Mouse (Mus musculus) limb, embryonic 10.5 days (tissue): ENCODE measurements around the gene Fam172a. TPM values are rescaled to one million over a fixed set of nuclear protein-coding genes. Genes with fewer than 3 reads are reported as not detected.

Source experiments
- DNase-seq: peaks from one replicate; pipeline ENCODE4 v3.0.0-alpha.2; 2017; ENCODE audit warnings: low spot score
- H3K27ac ChIP-seq: fragments of 300-500 bp; sonication (generic); 2 replicates; pipeline ENCODE4 v1.5.1; 2016; ENCODE audit warnings: mild to moderate bottlenecking
- H3K27me3 ChIP-seq: fragments of 300-500 bp; sonication (generic); 2 replicates; pipeline ENCODE4 v1.6.1; 2016; ENCODE audit warnings: low read depth, mild to moderate bottlenecking; ENCODE audit not compliant: poor library complexity, severe bottlenecking
- H3K36me3 ChIP-seq: fragments of 300-500 bp; sonication (generic); 2 replicates; pipeline ENCODE4 v1.6.1; 2016; ENCODE audit warnings: mild to moderate bottlenecking, moderate library complexity
- H3K4me1 ChIP-seq: fragments of 300-500 bp; sonication (generic); 2 replicates; pipeline ENCODE4 v1.6.1; 2016
- H3K4me3 ChIP-seq: fragments of 300-500 bp; sonication (generic); 2 replicates; pipeline ENCODE4 v1.5.1; 2016; ENCODE audit warnings: mild to moderate bottlenecking, moderate library complexity
- H3K9me3 ChIP-seq: fragments of 300-500 bp; sonication (generic); replicated peaks from 2 replicates; pipeline ENCODE4 v1.6.1; 2016; ENCODE audit warnings: mild to moderate bottlenecking
- WGBS: fragments of 180-500 bp; shearing (Covaris S2); methylation state at CpG from one replicate; pipeline ENCODE4 v1.1.7; 2016; 5-methylcytosine and 5-hydroxymethylcytosine counted together
- polyA plus RNA-seq: library from polyadenylated mRNA; unstranded; fragments of >200 nt; fragmentation: Nextera tagmentation; extraction: Ambion mirVana; gene quantifications from 2 replicates; pipeline ENCODE4 v1.2.1, GENCODE M21; 2016

The Fam172a gene
- polyA plus RNA-seq, 1 experiment from 2014 or later, result 20.6 TPM

- Histone ChIP-seq H3K36me3 (no peaks in the 10 kb centered on the region), H3K4me1 (peaks cover 52% of the 10 kb centered on the region), H3K9me3 (no peaks in the 10 kb centered on the region), H3K4me3 (peak overlapping the region; percentile 49), H3K27me3 (peaks cover 78% of the 10 kb centered on the region), H3K27ac (peak overlapping the region; percentile 61)
- no peak for DNase-seq
- 2% methylated on average over 13 of the region's 13 CpGs for WGBS
Observed at GRCm38 (mm10) chr13:78210748-78211089, 508.9 kb downstream of the Fam172a start.

- Histone ChIP-seq H3K9me3 (no peaks in the 10 kb centered on the region), H3K27ac (no peak overlapping the region), H3K4me3 (peak overlapping the region; percentile 49; the same call in 1 of the 2 replicates), H3K36me3 (no peaks in the 10 kb centered on the region), H3K27me3 (peaks cover 71% of the 10 kb centered on the region), H3K4me1 (peaks cover 52% of the 10 kb centered on the region)
- peak; percentile 36 for DNase-seq
- WGBS, result 12% methylated on average over 14 of the region's 14 CpGs
Observed at GRCm38 (mm10) chr13:78211231-78212010, 509.6 kb downstream of the Fam172a start.

- peaks cover 64% of the 10 kb centered on the region for H3K27me3 ChIP-seq
- H3K4me1 ChIP-seq, result peaks cover 52% of the 10 kb centered on the region
- no peaks in the 10 kb centered on the region for H3K9me3 ChIP-seq
- no peaks in the 10 kb centered on the region for H3K36me3 ChIP-seq
- no peak overlapping the region for H3K4me3 ChIP-seq
- 18% methylated on average over 15 of the region's 15 CpGs for WGBS
- peak; percentile 39 for DNase-seq
- no peak overlapping the region; the same call in 1 of the 2 replicates for H3K27ac ChIP-seq
Observed at GRCm38 (mm10) chr13:78212111-78212510, 510.3 kb downstream of the Fam172a start.

- H3K36me3 ChIP-seq, result no peaks in the 10 kb centered on the region
- H3K4me3 ChIP-seq, result no peak overlapping the region
- H3K4me1 ChIP-seq, result peaks cover 47% of the 10 kb centered on the region
- no peaks in the 10 kb centered on the region for H3K9me3 ChIP-seq
- no peak for DNase-seq
- H3K27me3 ChIP-seq, result peaks cover 54% of the 10 kb centered on the region
- H3K27ac ChIP-seq, result no peak overlapping the region
- 2% methylated on average over 2 of the region's 2 CpGs for WGBS
Observed at GRCm38 (mm10) chr13:78213155-78213554, 511.3 kb downstream of the Fam172a start.

- no peak overlapping the region for H3K4me3 ChIP-seq
- WGBS, result 59% methylated on average over 2 of the region's 2 CpGs
- peaks cover 33% of the 10 kb centered on the region for H3K27me3 ChIP-seq
- H3K4me1 ChIP-seq, result peaks cover 27% of the 10 kb centered on the region
- H3K9me3 ChIP-seq, result no peaks in the 10 kb centered on the region
- no peak for DNase-seq
- H3K27ac ChIP-seq, result no peak overlapping the region
- no peaks in the 10 kb centered on the region for H3K36me3 ChIP-seq
Observed at GRCm38 (mm10) chr13:78215223-78215622, 513.4 kb downstream of the Fam172a start.
